Mouse (Mus musculus) liver, embryonic 14.5 days (tissue): Measurements from ENCODE around the gene Gm9837.

Experiments
- CTCF ChIP-seq: IDR thresholded peaks from 2 replicates; pipeline ENCODE4 v1.5.1; 2016; ENCODE audit warnings: antibody characterized with exemption, low read depth, control low read depth
- EP300 ChIP-seq: IDR thresholded peaks from 2 replicates; pipeline ENCODE4 v1.6.1; 2016; ENCODE audit warnings: antibody characterized with exemption, low read depth

GRCm38 (mm10) chr11:53456474-53457371 lies 13.6 kb downstream of the Gm9837 start, which contains the start of the genes Gm10447 and Shroom1:
- peak; percentile 28 for TF ChIP-seq CTCF
- no peak for TF ChIP-seq EP300
